Mouse (Mus musculus): ENCODE data around the gene Prpf8.

GRCm38 (mm10) chr11:75462253-75462783, 24.3 kb upstream of the Prpf8 start:
- TF ChIP-seq CTCF (IDR thresholded peaks at IDR 0.05; ENCODE audit: control insufficient read depth, insufficient read depth, low read length), result no peak
- no peak for TF ChIP-seq POLR2A (IDR thresholded peaks at IDR 0.05; ENCODE audit: borderline replicate concordance, control insufficient read depth, low read depth, low read length)
